Mouse (Mus musculus) liver, postnatal 0 days (tissue): ENCODE data around the gene Cmtr2.

Experiments used
- CTCF ChIP-seq: sonication (generic); IDR thresholded peaks from 2 replicates; pipeline ENCODE4 v1.5.1; 2016; ENCODE audit warnings: antibody characterized with exemption, low read depth
- EP300 ChIP-seq: IDR thresholded peaks from 2 replicates; pipeline ENCODE4 v1.6.1; 2016; ENCODE audit warnings: antibody characterized with exemption, low read depth, mild to moderate bottlenecking

- TF ChIP-seq CTCF (no peak), EP300 (no peak)
These were observed 38.5 kb downstream of the Cmtr2 start for GRCm38 (mm10) chr8:110253986-110254385.
